Mouse (Mus musculus) Patski (cell line): Measurements from ENCODE around the gene Slc35a1. TPM values are rescaled to one million over a fixed set of nuclear protein-coding genes. Genes with fewer than 3 reads are reported as not detected.

ENCODE experiments used
- ATAC-seq: fragments of 100-300 bp; one replicate; pipeline ENCODE4 v1.8.0; 2021
- CTCF ChIA-PET: fragments of 350-600 bp; sonication (Branson Sonifier 250); formaldehyde crosslinking; loops from one replicate; lab custom pipeline; 2022; ENCODE audit warnings: inconsistent platforms; lab: Charles Lee
- POLR2A ChIA-PET: fragments of 350-600 bp; sonication (Branson Sonifier 250); formaldehyde crosslinking; loops from one replicate; lab custom pipeline; 2022; ENCODE audit warnings: antibody characterized with exemption, inconsistent platforms; lab: Charles Lee
- DNase-seq: peaks from one replicate; pipeline ENCODE4 v3.0.0-alpha.2; 2011; ENCODE audit warnings: low read depth, low spot score
- H3K27me3 ChIP-seq: fragments of 371-371 bp; one replicate; pipeline ENCODE4 v1.5.1; 2021
- CTCF ChIP-seq: fragments of 100-300 bp; IDR thresholded peaks from one replicate; pipeline ENCODE4 v1.5.1; 2021
- in situ Hi-C: fragments of 300-500 bp; cut with MboI; formaldehyde crosslinking; loops from 3 replicates; pipeline ENCODE4 v1.11.1; 2018; ENCODE audit warnings: low pct_unique_long_range_greater_than_20kb, mixed read lengths
- polyA plus RNA-seq: library from polyadenylated mRNA; unstranded; gene quantifications from one replicate; pipeline ENCODE4 v1.2.3, GENCODE M21; 2021

Gene Slc35a1
- polyA plus RNA-seq, 1 experiment from 2014 or later = 20.6 TPM

DNA sequence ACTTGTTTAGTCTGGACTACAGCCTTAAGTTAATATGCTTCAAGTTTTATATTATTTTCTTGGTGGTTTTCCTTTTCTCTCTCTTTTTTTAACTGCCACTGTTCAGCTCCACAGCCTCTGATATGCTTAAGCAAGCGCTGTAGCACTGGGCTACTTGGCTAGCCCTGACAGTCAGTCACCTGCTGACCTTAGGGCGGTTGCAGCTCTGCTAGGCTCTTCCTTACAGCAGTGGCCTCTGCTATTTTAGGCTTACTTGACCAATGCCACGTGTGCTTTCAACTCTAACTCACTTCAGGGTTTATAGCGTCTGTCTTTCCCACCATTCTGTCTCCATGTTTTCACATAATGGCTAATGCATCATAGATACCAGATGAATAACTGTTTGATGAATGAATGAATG, 61.7 kb downstream of the Slc35a1 start:
- TF ChIP-seq CTCF = no peak
- DNase-seq (no peak), ATAC-seq (no peak)
- in situ Hi-C loops = no loop called here
- CTCF ChIA-PET = interaction anchor here (0.9 to 1.6 kb wide), 3 partner anchors 14 to 41 kb away, joined by 3 to 6 read pairs (median 4); no protein-coding TSS in a partner anchor
- H3K27me3 ChIP-seq = no peaks in the 10 kb centered on the region
- POLR2A ChIA-PET = no interaction called here

DNA sequence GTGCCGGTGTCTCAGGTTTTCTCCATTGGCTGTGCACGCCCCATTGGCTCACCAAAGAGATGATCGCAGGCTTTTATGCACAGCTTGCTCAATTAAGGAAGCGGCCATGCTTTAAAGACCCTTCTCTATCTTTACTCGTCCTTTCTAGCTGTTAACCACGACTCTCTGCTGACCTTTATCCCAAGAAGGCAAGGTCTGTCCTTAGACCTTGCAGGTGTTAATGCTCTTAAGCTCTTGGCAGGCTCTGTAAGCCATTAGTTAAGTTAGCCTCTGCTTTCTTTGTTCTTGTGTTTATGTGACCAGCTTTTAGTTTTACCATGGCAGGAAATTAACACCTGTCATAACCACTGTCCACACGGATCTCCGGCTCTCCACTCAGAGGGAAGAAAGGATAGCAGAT, 71.1 kb downstream of the Slc35a1 start:
- TF ChIP-seq CTCF = no peak
- DNase-seq (no peak), ATAC-seq (no peak)
- in situ Hi-C loops = no loop called here
- ChIA-PET POLR2A (interaction anchor here (0.6 to 0.8 kb wide), 2 partner anchors 46 to 1387 kb away, joined by 3 read pairs; no protein-coding TSS in a partner anchor), CTCF (interaction anchor here (1.5 to 1.8 kb wide), 2 partner anchors 10 to 22 kb away, joined by 3 to 5 read pairs; no protein-coding TSS in a partner anchor)
- no peaks in the 10 kb centered on the region for H3K27me3 ChIP-seq

DNA sequence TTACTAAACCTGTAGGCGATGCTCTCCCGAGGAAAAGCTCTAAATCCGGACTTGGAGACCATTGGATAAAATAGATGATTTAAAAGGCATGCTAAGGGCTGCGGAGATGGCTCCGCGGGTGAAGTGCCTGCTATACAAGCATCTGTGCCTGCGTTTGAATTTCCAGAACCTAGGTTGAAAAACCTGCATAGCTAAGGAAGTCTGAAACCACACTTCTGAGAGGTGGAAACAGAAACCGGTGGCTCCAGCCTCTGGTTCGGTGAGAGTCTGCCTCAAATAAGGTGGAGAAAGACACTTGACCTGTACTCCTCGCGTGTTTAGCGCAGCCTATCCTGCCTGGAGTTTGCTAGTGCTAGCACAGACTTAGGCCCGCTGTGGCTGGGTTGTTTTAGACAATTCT, 71.9 kb downstream of the Slc35a1 start:
- ChIA-PET CTCF (interaction anchor here (1.5 kb wide), 1 partner anchor 21 kb away, joined by 3 read pairs; no protein-coding TSS in a partner anchor), POLR2A (interaction anchor here (0.5 to 0.8 kb wide), 2 partner anchors 47 to 162 kb away, joined by 3 read pairs; no protein-coding TSS in a partner anchor)
- H3K27me3 ChIP-seq = no peaks in the 10 kb centered on the region
- no peak for DNase-seq
- in situ Hi-C loops = no loop called here
- no peak for TF ChIP-seq CTCF
- ATAC-seq = peak; percentile 17

DNA sequence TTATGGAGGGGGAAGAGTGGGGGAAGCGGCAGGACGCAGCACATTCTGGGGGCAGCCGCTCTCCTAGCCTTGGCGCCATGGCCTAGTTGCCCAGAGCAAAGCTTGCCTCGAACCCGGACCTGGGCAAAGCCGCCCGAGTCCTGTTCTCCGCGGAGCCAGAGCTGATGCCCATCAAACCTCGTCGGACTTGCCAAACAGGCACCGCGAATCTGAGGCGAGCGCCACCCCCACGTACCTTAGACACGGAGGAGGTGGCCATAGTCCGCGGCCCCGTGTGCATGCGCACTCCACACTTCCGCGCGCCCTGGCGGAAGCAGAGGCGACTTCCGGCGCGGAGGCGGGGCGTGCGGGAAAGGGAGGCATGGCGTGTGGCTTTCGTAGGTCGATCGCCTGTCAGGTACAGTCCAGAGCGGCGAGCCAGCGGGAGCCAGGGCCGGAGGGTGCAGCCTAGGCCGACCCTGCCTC, 72.6 kb downstream of the Slc35a1 start, which contains the start of the genes Orc3 and Rars2:
Gene Orc3, minus strand, starts transcription at position 315 of the 465 bp plus-strand sequence.
Gene Rars2, plus strand, starts transcription at position 328 of the 465 bp plus-strand sequence.
- DNase-seq (no peak), ATAC-seq (peak; percentile 97)
- no peak for TF ChIP-seq CTCF
- POLR2A ChIA-PET = no interaction called here
- in situ Hi-C loops = no loop called here
- H3K27me3 ChIP-seq = no peaks in the 10 kb centered on the region
- CTCF ChIA-PET = interaction anchor here (1.5 kb wide), 1 partner anchor 20 kb away, joined by 3 read pairs; no protein-coding TSS in a partner anchor

DNA sequence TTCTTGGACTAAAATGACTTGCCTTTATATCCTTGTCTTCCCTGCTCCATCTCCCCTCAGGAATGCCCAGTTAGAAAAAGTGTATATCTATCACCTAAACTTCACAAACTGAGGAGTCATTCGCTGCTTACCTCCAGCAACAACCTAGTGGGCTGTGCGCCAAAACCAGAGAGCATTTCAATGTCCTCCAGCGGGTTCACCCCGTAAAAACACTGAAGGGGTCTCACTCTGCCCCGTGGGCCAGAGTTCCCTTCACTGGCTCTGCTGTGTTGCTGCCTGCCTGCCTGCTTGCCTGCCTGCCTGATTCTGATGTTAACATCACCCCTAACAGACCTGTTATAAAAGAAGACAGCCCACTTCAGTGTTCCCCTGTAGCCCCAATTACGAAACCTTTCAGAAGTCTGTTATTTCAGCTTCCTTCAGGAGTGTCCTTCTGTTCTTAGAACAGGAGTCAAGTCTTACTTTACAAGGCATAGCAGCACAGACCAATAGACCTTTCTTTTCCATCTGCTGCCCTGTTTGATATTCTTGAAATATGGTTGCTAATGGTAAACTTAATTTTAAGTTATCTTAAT, 73.6 kb downstream of the Slc35a1 start:
- no peak for ATAC-seq
- DNase-seq = no peak
- POLR2A ChIA-PET = interaction anchor here (0.6 kb wide), 1 partner anchor 148 kb away, joined by 3 read pairs; no protein-coding TSS in a partner anchor
- CTCF ChIA-PET = no interaction called here
- in situ Hi-C loops = no loop called here
- no peak for TF ChIP-seq CTCF
- H3K27me3 ChIP-seq = no peaks in the 10 kb centered on the region

Other genes with a start within 250 kb of the Slc35a1 start
- gene Akirin2, start 136.5 kb downstream of the Slc35a1 start, polyA plus RNA-seq = 51.0 TPM
- 30.3 TPM for gene Orc3, start 72.5 kb downstream of the Slc35a1 start, polyA plus RNA-seq
- 23.6 TPM for gene Rars2, start 72.5 kb downstream of the Slc35a1 start, polyA plus RNA-seq
- 0.12 TPM for gene Cfap206, start 42.8 kb upstream of the Slc35a1 start, polyA plus RNA-seq
- gene Gm136, start 68.8 kb upstream of the Slc35a1 start, polyA plus RNA-seq = not detected
- gene Smim8, start 91.0 kb upstream of the Slc35a1 start, polyA plus RNA-seq = 18.7 TPM
- gene Zfp292, start 195.5 kb upstream of the Slc35a1 start, polyA plus RNA-seq = 10.7 TPM
- gene Cga, start 206.3 kb upstream of the Slc35a1 start, polyA plus RNA-seq = not detected